In the genomic region with DNA sequence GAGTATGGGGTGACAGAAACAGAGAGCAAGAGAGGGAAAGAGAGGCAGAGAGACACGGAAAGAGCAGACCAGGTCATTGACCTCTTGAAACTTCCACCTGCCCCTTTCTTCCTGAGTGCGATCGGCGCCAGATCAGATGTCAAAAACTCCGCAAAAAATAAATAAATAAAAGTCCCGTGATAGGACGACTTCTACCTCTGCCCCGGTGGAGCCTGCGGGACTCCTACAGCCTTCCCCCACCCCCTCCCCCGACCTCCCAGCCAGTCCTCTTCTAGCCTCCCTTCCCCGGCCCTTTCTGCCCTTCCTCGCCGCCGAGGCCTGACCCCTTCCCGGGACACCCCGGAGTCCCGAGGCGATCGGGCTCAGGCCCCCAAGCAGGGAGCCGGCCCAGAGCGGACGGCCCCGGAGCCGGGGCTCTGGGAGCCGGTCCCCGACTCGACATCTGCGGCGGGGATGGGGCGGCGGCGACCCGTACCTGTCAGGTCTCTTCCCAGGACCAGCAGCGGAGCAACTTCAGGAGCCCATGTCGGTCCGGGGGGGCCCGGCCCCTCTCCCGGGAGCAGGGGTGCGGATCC, we compare ENCODE assay signal across 7 mouse cellular contexts. TPM values are rescaled to one million over a fixed set of nuclear protein-coding genes. Genes with fewer than 3 reads are reported as not detected.
DNase-seq lines count a peak whose midpoint lies in the region; ATAC-seq and TF ChIP-seq lines count a peak whose summit lies in the region.

No protein-coding gene starts in this region.

- peaks cover 4% of the 10 kb centered on the region; the same call in 1 of the 2 replicates for H3K4me1 ChIP-seq in neural tube, embryonic 11.5 days (ENCODE audit: control insufficient read depth, insufficient read depth, low read length)
- H3K4me1 ChIP-seq in hindbrain, postnatal 0 days (ENCODE audit: insufficient read depth, low read length): 0 out of 2 replicates have a peak, but pooled peaks cover 5% of the 10 kb centered on the region
- peaks cover 7% of the 10 kb centered on the region; the same call in 1 of the 2 replicates for H3K4me1 ChIP-seq in midbrain, embryonic 14.5 days (ENCODE audit: control insufficient read depth, insufficient read depth, low read length)

- peak overlapping the region; percentile 73 for H3K27ac ChIP-seq in neural tube, embryonic 11.5 days (ENCODE audit: low read depth, low read length)
- H3K27ac ChIP-seq in hindbrain, postnatal 0 days: peak overlapping the region; percentile 72
- peak overlapping the region; percentile 82 for H3K27ac ChIP-seq in midbrain, embryonic 14.5 days (replicated peaks; ENCODE audit: low read depth, low read length)

- WGBS in neural tube, embryonic 11.5 days: under 1% methylated on average over 39 of the region's 39 CpGs
- WGBS in hindbrain, postnatal 0 days: 0% methylated on average over 37 of the region's 39 CpGs
- WGBS in midbrain, embryonic 14.5 days: under 1% methylated on average over 39 of the region's 39 CpGs

- no peak for TF ChIP-seq CTCF in hindbrain, postnatal 0 days (IDR thresholded peaks at IDR 0.05; ENCODE audit: low read depth)

- peak overlapping the region; percentile 94 for H3K4me3 ChIP-seq in neural tube, embryonic 11.5 days (ENCODE audit: low read depth, low read length)
- peak overlapping the region; percentile 83 for H3K4me3 ChIP-seq in hindbrain, postnatal 0 days (ENCODE audit: low read length)
- peak overlapping the region; percentile 94 for H3K4me3 ChIP-seq in midbrain, embryonic 14.5 days (replicated peaks; ENCODE audit: low read depth, low read length)

- no peaks in the 10 kb centered on the region for H3K36me3 ChIP-seq in neural tube, embryonic 11.5 days (ENCODE audit: control insufficient read depth, insufficient read depth, low read length)
- H3K36me3 ChIP-seq in hindbrain, postnatal 0 days (ENCODE audit: insufficient read depth, low read length): no peaks in the 10 kb centered on the region
- H3K36me3 ChIP-seq in midbrain, embryonic 14.5 days (ENCODE audit: control insufficient read depth, insufficient read depth, low read length): no peaks in the 10 kb centered on the region

- H3K4me2 ChIP-seq in neural tube, embryonic 11.5 days (ENCODE audit: low read depth): peak overlapping the region; percentile 72
- H3K4me2 ChIP-seq in hindbrain, postnatal 0 days (ENCODE audit: low read depth, low read length): peak overlapping the region; percentile 81
- H3K4me2 ChIP-seq in midbrain, embryonic 14.5 days (ENCODE audit: low read length): peak overlapping the region; percentile 77

- no peaks in the 10 kb centered on the region for H3K9me3 ChIP-seq in neural tube, embryonic 11.5 days (ENCODE audit: control insufficient read depth, low read length)
- H3K9me3 ChIP-seq in hindbrain, postnatal 0 days (ENCODE audit: low read length): no peaks in the 10 kb centered on the region
- H3K9me3 ChIP-seq in midbrain, embryonic 14.5 days (ENCODE audit: control insufficient read depth, low read length): no peaks in the 10 kb centered on the region

- DNase-seq in neural tube, embryonic 11.5 days (ENCODE audit: low spot score): no peak
- no peak for DNase-seq in neural tube, embryonic 10.5 days (ENCODE audit: extremely low spot score, low spot score)
- DNase-seq in embryo, embryonic 10.5 days (ENCODE audit: low spot score): peak; percentile 54
- peak; percentile 20 for DNase-seq in hindbrain, postnatal 0 days (ENCODE audit: low spot score)
- no peak for DNase-seq in midbrain, embryonic 14.5 days
- DNase-seq in frontal cortex, postnatal 10 days (ENCODE audit: low spot score in 2 of 2): no peak
- no peak for DNase-seq in cerebellum, adult 11-12 months

- peak overlapping the region; percentile 89 for H3K9ac ChIP-seq in neural tube, embryonic 11.5 days (ENCODE audit: low read length)
- H3K9ac ChIP-seq in hindbrain, postnatal 0 days (replicated peaks; ENCODE audit: low read length): peak overlapping the region; percentile 82
- H3K9ac ChIP-seq in midbrain, embryonic 14.5 days (replicated peaks; ENCODE audit: low read length): peak overlapping the region; percentile 81

- ATAC-seq in neural tube, embryonic 11.5 days (ENCODE audit: insufficient read depth, low FRiP score, low TSS enrichment): peak; percentile 33
- ATAC-seq in hindbrain, postnatal 0 days: no peak
- peak; percentile 47 for ATAC-seq in midbrain, embryonic 14.5 days (ENCODE audit: low FRiP score, low TSS enrichment)

- no peaks in the 10 kb centered on the region for H3K27me3 ChIP-seq in neural tube, embryonic 11.5 days (ENCODE audit: control insufficient read depth, insufficient read depth, low read length)
- H3K27me3 ChIP-seq in hindbrain, postnatal 0 days (ENCODE audit: insufficient read depth, low read length): no peaks in the 10 kb centered on the region
- no peaks in the 10 kb centered on the region; the same call in 1 of the 2 replicates for H3K27me3 ChIP-seq in midbrain, embryonic 14.5 days (ENCODE audit: control insufficient read depth, insufficient read depth, low read length)

RNA-seq across cellular contexts. Expression of a gene that starts 14.7 kb away (rescaled TPM):
- polyA plus RNA-seq in neural tube, embryonic 11.5 days (2014; fragmentation: Nextera tagmentation; extraction: Ambion mirVana): 26.4 and 27.0 TPM in 2 replicates
- 47.7 and 51.9 TPM in 2 replicates for total RNA-seq in hindbrain, postnatal 0 days (2014; rRNA removed)
- 12.8 and 14.9 TPM in 2 replicates for polyA plus RNA-seq in hindbrain, postnatal 0 days (2015; fragmentation: Nextera tagmentation; extraction: Ambion mirVana)
- 21.3 and 24.9 TPM in 2 replicates for polyA plus RNA-seq in midbrain, embryonic 14.5 days (2014; fragmentation: Nextera tagmentation; extraction: Ambion mirVana)

RNA-seq across cellular contexts. Expression of a gene that starts 30.9 kb away (rescaled TPM):
- 6.9 TPM in 2 replicates for polyA plus RNA-seq in neural tube, embryonic 11.5 days (2014; fragmentation: Nextera tagmentation; extraction: Ambion mirVana)
- 21.2 and 21.7 TPM in 2 replicates for total RNA-seq in hindbrain, postnatal 0 days (2014; rRNA removed)
- polyA plus RNA-seq in hindbrain, postnatal 0 days (2015; fragmentation: Nextera tagmentation; extraction: Ambion mirVana): 8.2 and 10.1 TPM in 2 replicates
- 8.2 and 8.3 TPM in 2 replicates for polyA plus RNA-seq in midbrain, embryonic 14.5 days (2014; fragmentation: Nextera tagmentation; extraction: Ambion mirVana)

Comparison
In these comparisons a context has a peak if more than half of its experiments do, and no peak if none do; other contexts are left out.
1. DNase-seq: peak in embryo, embryonic 10.5 days (single experiment) and hindbrain, postnatal 0 days (single experiment); none in neural tube, embryonic 11.5 days (single experiment), neural tube, embryonic 10.5 days (single experiment), midbrain, embryonic 14.5 days (single experiment), frontal cortex, postnatal 10 days (0 of 2) and cerebellum, adult 11-12 months (single experiment).
2. Peak in every context shown above with its lines, with median percentiles within 50 percentile points of each other: H3K27ac ChIP-seq, H3K4me2 ChIP-seq, H3K4me3 ChIP-seq and H3K9ac ChIP-seq.